Mouse (Mus musculus): Measurements from ENCODE around the gene Tmc5.

DNA sequence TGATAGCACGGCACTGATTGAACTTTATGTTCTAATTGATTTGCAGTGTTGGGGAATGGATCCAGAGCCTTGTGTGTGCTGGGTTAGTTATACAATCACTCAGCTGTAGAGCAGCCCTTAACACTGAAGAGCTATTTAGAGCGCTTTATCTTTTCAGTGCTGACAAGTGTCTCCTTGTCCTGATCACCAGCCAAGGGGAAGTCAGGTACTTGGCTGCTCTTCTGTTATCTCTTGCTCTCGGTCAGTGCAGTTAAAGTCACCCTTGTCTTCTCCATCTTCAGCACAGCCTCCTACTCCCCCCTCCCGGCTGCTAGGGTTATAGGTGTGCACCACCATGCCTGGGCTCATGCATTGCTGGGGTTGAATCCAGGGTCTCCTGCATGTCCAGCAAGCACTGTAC lies 79.7 kb downstream of the Tmc5 start:
- no peak for TF ChIP-seq CHD2 (IDR thresholded peaks at IDR 0.05; ENCODE audit: low read depth, low read length)
- no peak for TF ChIP-seq MAFK (IDR thresholded peaks at IDR 0.05; ENCODE audit: insufficient read depth, low read depth, low read length)
